Mouse (Mus musculus) lung, embryonic 15.5 days (tissue): ENCODE measurements around the gene Edil3. TPM values are rescaled to one million over a fixed set of nuclear protein-coding genes. Genes with fewer than 3 reads are reported as not detected.
A peak's percentile ranks its signal among the peaks of the same experiment; 100 is the strongest.
"Not testable (repeated sequence)": the region's sequence is repeated elsewhere in the genome, so short reads cannot be mapped to it uniquely, and the experiment has no call there.

Experiments
- ATAC-seq: fragments of 200-750 bp; cut with Nextera tagmentation; 2 replicates; pipeline ENCODE4 v1.8.0; 2017; ENCODE audit warnings: moderate number of reproducible peaks, borderline replicate concordance; ENCODE audit not compliant: low FRiP score, low TSS enrichment; ENCODE audit errors: extremely low read depth
- H3K27ac ChIP-seq: fragments of 300-500 bp; sonication (generic); 2 replicates; pipeline ENCODE4 v1.5.1; 2015; ENCODE audit warnings: moderate library complexity, mild to moderate bottlenecking, inconsistent platforms
- H3K27me3 ChIP-seq: fragments of 300-500 bp; sonication (generic); 2 replicates; pipeline ENCODE4 v1.6.1; 2015; ENCODE audit warnings: inconsistent platforms
- H3K36me3 ChIP-seq: fragments of 300-500 bp; sonication (generic); 2 replicates; pipeline ENCODE4 v1.6.1; 2015; ENCODE audit warnings: inconsistent platforms
- H3K4me1 ChIP-seq: fragments of 300-500 bp; sonication (generic); 2 replicates; pipeline ENCODE4 v1.6.1; 2015; ENCODE audit warnings: inconsistent platforms
- H3K4me2 ChIP-seq: fragments of 300-500 bp; sonication (generic); 2 replicates; pipeline ENCODE4 v1.6.1; 2015; ENCODE audit warnings: inconsistent platforms, mild to moderate bottlenecking, moderate library complexity
- H3K4me3 ChIP-seq: fragments of 300-500 bp; sonication (generic); 2 replicates; pipeline ENCODE4 v1.5.1; 2015; ENCODE audit warnings: mild to moderate bottlenecking, inconsistent platforms
- H3K9ac ChIP-seq: fragments of 300-500 bp; sonication (generic); 2 replicates; pipeline ENCODE4 v1.6.1; 2015; ENCODE audit warnings: inconsistent platforms
- H3K9me3 ChIP-seq: fragments of 300-500 bp; sonication (generic); 2 replicates; pipeline ENCODE4 v1.6.1; 2016; ENCODE audit warnings: inconsistent platforms
- WGBS: fragments of 180-500 bp; shearing (Covaris S2); methylation state at CpG from one replicate; pipeline ENCODE4 v1.1.7; 2015; 5-methylcytosine and 5-hydroxymethylcytosine counted together
- polyA plus RNA-seq: library from polyadenylated mRNA; unstranded; fragments of >200 nt; fragmentation: Nextera tagmentation; extraction: Ambion mirVana; gene quantifications from 2 replicates; pipeline ENCODE4 v1.2.1, GENCODE M21; 2015

Gene Edil3
- polyA plus RNA-seq, 1 experiment from 2014 or later, result 8.7 TPM

DNA sequence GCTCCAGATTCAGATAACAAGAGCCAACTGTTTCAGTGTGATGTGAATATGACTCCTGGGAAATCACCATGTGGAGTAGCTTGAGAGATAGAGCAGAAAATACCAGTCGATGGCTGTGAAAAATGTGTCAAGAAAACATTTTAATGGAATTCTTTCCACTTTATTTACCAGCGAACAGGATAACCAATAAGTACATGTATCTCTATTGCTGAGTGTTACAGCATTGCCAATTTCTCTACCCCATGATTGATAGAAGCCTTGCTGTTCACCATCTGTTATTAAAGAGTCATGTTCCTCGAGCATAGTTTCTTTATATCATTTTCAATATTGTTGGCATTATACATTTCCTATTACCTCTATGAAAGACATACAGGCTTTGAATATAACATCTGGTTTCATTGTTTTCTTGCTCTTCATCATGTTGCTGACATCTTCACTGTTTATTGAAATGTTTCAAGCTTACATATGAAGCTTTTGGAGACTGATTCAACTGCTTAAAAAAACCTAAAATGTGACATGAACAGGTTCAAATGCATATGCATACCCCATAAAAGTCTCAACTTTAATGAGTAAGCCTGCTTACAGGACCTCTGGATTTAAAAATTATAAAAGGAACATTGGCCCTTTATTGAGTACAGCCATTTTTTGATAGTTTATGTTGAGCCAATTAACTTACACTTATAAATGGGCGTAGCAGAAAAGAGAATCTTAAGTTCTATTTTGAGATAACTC is 186.6 kb downstream of the Edil3 start:
- Histone ChIP-seq H3K4me2 (no peak overlapping the region), H3K9ac (no peak overlapping the region), H3K36me3 (no peaks in the 10 kb centered on the region), H3K27ac (no peak overlapping the region), H3K4me1 (no peaks in the 10 kb centered on the region), H3K9me3 (no peaks in the 10 kb centered on the region), H3K4me3 (no peak overlapping the region), H3K27me3 (no peaks in the 10 kb centered on the region)
- ATAC-seq, result no peak
- 78% methylated on average over 4 of the region's 4 CpGs for WGBS

DNA sequence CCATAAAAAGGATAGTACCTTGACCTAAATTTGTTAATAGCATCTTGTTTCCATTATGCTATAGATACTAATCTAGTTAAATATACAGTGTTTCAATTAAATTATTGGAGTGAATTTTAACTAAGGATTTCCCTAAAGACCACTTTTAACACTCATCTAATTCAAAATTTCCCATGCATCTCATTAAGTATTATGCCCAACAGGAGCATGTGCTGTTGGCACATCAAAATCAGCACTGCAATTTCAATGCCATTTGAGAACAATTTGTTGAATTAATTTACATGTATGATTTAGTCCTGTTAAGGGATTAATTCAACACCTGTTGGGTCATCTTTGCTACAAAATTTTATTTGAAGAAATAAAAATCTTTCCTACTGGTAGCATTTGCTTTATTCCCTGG is 191.2 kb downstream of the Edil3 start:
- no peaks in the 10 kb centered on the region for H3K9me3 ChIP-seq
- no peak for ATAC-seq
- H3K27ac ChIP-seq, result no peak overlapping the region
- H3K9ac ChIP-seq, result no peak overlapping the region
- H3K4me3 ChIP-seq, result no peak overlapping the region
- no peaks in the 10 kb centered on the region for H3K4me1 ChIP-seq
- H3K27me3 ChIP-seq, result no peaks in the 10 kb centered on the region
- H3K36me3 ChIP-seq, result no peaks in the 10 kb centered on the region
- H3K4me2 ChIP-seq, result no peak overlapping the region

DNA sequence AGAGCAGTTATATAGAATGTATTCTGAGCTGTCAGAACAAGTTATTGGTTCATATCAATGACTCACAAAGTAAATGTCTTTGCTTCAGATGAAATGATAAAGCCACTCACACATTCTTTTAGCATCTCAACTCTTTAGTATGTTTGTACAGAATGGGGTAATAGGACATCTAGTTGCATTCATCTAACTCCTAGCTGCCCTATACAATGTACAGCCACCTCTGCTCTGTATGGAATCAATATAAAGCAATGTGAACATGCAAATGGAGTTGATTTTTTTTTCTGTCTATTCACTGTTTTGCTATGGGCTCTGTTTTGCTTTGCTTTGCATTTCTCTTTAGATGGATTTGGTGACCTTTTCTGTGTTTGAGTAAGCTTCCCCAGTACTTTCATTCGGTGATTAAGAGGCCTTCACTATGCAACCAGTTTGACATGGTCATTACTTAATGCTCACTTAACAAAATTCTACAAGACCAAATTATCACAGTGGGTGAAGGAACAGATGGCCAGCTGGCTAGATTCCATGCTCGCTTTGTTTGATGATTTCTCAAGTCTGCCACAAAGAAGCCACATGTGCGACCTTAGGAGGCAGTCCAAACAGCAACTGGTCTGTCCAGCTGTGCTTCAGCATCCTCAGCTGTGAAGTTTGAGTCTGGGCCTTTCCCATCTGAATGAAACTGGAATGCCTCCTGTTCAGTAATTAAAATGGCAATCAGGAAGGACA is 208.7 kb downstream of the Edil3 start:
- whole genome bisulfite sequencing, result 23% methylated on average over 3 of the region's 3 CpGs
- ATAC-seq, result peak; percentile 96

GRCm38 (mm10) chr13:89035711-89036110 is 214.4 kb downstream of the Edil3 start:
- WGBS, result 38% methylated on average over 2 of the region's 2 CpGs
- H3K9ac ChIP-seq, result no peak overlapping the region
- no peak overlapping the region for H3K4me3 ChIP-seq
- H3K4me1 ChIP-seq, result no peaks in the 10 kb centered on the region
- no peak overlapping the region for H3K27ac ChIP-seq
- no peaks in the 10 kb centered on the region for H3K9me3 ChIP-seq
- H3K27me3 ChIP-seq, result no peaks in the 10 kb centered on the region
- no peaks in the 10 kb centered on the region for H3K36me3 ChIP-seq
- no peak for ATAC-seq
- H3K4me2 ChIP-seq, result no peak overlapping the region

More for the DNA sequence above, 208.7 kb downstream of the Edil3 start:
- Histone ChIP-seq H3K36me3 (no peaks in the 10 kb centered on the region), H3K4me3 (no peak overlapping the region), H3K27ac (no peak overlapping the region), H3K4me2 (no peak overlapping the region), H3K4me1 (0 out of 2 replicates have a peak, but pooled peaks cover 3% of the 10 kb centered on the region), H3K9ac (no peak overlapping the region), H3K9me3 (no peaks in the 10 kb centered on the region), H3K27me3 (no peaks in the 10 kb centered on the region)

- Histone ChIP-seq H3K4me2 (no peak overlapping the region), H3K9me3 (no peaks in the 10 kb centered on the region), H3K4me1 (no peaks in the 10 kb centered on the region), H3K27me3 (no peaks in the 10 kb centered on the region), H3K4me3 (no peak overlapping the region), H3K9ac (no peak overlapping the region), H3K36me3 (no peaks in the 10 kb centered on the region), H3K27ac (no peak overlapping the region)
- no peak for ATAC-seq
- WGBS, result 91% methylated on average over 1 of the region's 1 CpGs
Measured at GRCm38 (mm10) chr13:89041495-89041894, 220.2 kb downstream of the Edil3 start.

DNA sequence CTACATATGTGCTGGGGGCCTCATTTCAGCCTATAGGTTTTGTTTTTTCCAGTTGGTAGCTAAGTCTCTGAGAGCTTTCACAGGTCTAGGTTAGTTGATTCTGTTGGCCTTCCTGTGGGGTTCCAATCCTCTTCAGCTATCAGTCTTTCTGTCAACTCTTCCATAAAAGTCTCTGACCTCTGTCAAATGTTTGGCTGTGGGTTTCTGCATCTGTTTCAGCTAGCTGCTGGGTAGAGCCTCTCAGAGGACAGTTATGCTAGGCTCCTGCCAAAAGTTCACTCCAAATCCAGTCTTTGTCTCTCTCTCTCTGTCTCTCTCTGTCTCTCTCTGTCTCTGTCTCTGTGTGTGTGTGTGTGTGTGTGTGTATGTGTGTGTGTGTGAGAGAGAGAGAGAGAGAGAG is 248.9 kb downstream of the Edil3 start:
- not testable (repeated sequence) for H3K27ac ChIP-seq

DNA sequence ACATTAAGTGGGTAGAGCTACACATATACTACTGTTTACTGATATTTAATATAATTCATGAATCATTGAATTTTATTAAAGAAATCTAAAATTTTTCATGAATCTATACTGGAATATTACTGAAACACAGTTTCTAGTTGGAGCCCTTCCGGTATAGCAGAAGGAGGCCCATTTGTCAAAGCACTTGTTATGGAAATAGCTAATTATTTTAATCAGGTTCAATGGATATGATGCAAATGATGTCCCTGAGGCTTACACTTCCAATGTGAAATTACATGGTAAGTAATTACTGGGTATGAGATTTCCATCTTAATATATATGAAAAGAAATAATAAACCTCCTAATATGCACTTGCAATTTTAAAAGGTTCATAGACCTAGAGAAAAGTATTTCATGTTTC is 254.9 kb downstream of the Edil3 start:
- no peak for ATAC-seq
- Histone ChIP-seq H3K4me1 (no peaks in the 10 kb centered on the region), H3K27ac (no peak overlapping the region), H3K4me2 (no peak overlapping the region), H3K4me3 (no peak overlapping the region), H3K36me3 (no peaks in the 10 kb centered on the region), H3K27me3 (no peaks in the 10 kb centered on the region), H3K9ac (no peak overlapping the region), H3K9me3 (no peaks in the 10 kb centered on the region)
- WGBS, result 91% methylated on average over 1 of the region's 1 CpGs

More for the DNA sequence above, 248.9 kb downstream of the Edil3 start:
- not testable (repeated sequence) for H3K4me1 ChIP-seq, ATAC-seq, H3K9me3 ChIP-seq, H3K27me3 ChIP-seq, H3K4me3 ChIP-seq, H3K9ac ChIP-seq, H3K36me3 ChIP-seq, H3K4me2 ChIP-seq

- Histone ChIP-seq H3K4me1 (no peaks in the 10 kb centered on the region), H3K27me3 (no peaks in the 10 kb centered on the region), H3K4me3 (no peak overlapping the region), H3K27ac (no peak overlapping the region), H3K9me3 (no peaks in the 10 kb centered on the region), H3K4me2 (no peak overlapping the region), H3K9ac (no peak overlapping the region), H3K36me3 (no peaks in the 10 kb centered on the region)
- WGBS, result 42% methylated on average over 1 of the region's 1 CpGs
- no peak for ATAC-seq
Measured at GRCm38 (mm10) chr13:89105889-89106288, 284.6 kb downstream of the Edil3 start.

DNA sequence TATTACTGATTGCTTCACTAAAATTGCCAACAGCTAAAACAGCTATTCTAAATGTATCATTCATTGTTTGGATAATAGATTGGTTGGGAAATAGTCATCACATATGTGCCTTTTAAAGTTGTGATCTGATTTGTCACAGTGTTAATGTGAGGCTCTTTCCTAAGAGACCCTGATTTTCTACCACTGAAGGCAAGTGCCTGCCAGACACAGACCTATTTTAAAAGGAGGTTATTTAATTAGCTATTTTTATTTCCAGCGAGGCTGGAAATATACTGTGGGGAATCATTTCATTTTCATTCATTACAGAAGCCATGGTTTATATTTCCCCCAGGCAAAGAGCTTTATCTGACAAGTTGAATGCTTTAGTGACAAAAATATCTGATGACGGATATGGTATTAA is 296.3 kb downstream of the Edil3 start:
- peak; percentile 42; the same call in 1 of the 2 replicates for ATAC-seq
- H3K27me3 ChIP-seq, result no peaks in the 10 kb centered on the region
- no peak overlapping the region for H3K27ac ChIP-seq
- WGBS, result 35% methylated on average over 2 of the region's 2 CpGs
- H3K4me1 ChIP-seq, result no peaks in the 10 kb centered on the region; the same call in 1 of the 2 replicates
- H3K4me3 ChIP-seq, result no peak overlapping the region
- H3K4me2 ChIP-seq, result no peak overlapping the region
- no peaks in the 10 kb centered on the region for H3K9me3 ChIP-seq
- no peaks in the 10 kb centered on the region for H3K36me3 ChIP-seq
- H3K9ac ChIP-seq, result no peak overlapping the region

DNA sequence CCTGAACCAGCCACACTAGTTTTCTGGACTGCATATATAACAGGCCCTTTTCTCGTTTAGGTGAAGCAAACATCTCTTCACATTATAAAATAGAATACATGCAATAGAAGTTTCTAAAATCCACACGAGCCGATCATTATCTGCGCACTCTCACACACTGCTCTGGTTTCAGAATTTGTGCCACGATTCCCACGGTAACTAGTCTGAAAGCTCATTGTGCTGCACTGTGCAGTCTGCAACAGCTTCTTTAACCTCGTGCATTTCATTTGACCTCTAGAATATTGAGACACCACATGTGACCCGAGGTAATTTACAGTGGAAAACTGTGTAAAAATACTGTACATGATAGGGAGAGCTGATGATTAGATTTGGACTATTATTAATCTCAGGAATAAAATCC is 298.5 kb downstream of the Edil3 start:
- no peak overlapping the region for H3K4me2 ChIP-seq
- H3K4me3 ChIP-seq, result no peak overlapping the region
- WGBS, result 73% methylated on average over 8 of the region's 8 CpGs
- H3K27ac ChIP-seq, result no peak overlapping the region
- no peaks in the 10 kb centered on the region for H3K9me3 ChIP-seq
- no peaks in the 10 kb centered on the region; the same call in 1 of the 2 replicates for H3K4me1 ChIP-seq
- H3K36me3 ChIP-seq, result no peaks in the 10 kb centered on the region
- ATAC-seq, result no peak
- H3K27me3 ChIP-seq, result no peaks in the 10 kb centered on the region
- H3K9ac ChIP-seq, result no peak overlapping the region

DNA sequence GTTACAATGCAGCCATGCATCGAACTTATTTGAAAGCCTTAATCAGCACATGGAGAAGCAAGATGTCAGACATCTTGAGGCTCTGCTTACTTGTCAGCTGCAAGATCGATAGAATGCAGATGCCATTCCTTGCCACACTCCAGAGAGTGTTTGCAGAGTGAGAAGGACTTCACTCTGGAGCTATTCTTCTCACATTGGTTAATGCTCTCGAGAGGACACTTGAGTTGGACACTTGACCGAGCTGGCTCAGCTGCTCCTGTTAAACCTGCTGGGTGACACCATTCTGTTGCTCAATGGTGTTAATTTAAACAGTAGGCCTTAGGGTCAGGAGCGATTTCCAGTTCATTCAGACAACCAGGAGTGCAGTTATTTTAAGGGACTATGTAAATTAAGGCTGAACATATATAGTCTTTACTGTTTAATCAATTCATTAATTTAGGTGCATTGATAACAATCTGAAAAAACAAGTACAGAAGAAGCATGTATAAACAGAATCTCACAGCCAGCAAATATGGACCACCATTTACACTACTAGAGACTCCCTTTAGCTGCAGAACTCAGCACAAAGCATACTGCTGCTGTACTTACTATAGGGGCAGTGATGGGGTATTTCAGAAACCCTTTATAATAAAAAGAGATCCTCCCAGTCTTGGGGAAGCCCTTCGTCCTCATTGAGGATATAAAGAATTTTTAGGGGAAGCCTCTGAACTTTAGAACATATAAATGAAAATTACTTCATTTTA is 301.4 kb downstream of the Edil3 start:
- H3K4me2 ChIP-seq, result no peak overlapping the region
- H3K9me3 ChIP-seq, result no peaks in the 10 kb centered on the region
- no peak overlapping the region for H3K4me3 ChIP-seq
- no peaks in the 10 kb centered on the region; the same call in 1 of the 2 replicates for H3K4me1 ChIP-seq
- peak; percentile 96 for ATAC-seq
- H3K27me3 ChIP-seq, result no peaks in the 10 kb centered on the region
- H3K9ac ChIP-seq, result no peak overlapping the region
- 52% methylated on average over 6 of the region's 6 CpGs for WGBS
- 0 out of 2 replicates have a peak overlapping the region, but pooled peaks have one; percentile 29 for H3K27ac ChIP-seq
- no peaks in the 10 kb centered on the region for H3K36me3 ChIP-seq

GRCm38 (mm10) chr13:89123396-89123795 is 302.1 kb downstream of the Edil3 start:
- no peaks in the 10 kb centered on the region for H3K36me3 ChIP-seq
- ATAC-seq, result no peak

More at GRCm38 (mm10) chr13:89123396-89123795, 302.1 kb downstream of the Edil3 start:
- H3K27ac ChIP-seq, result no peak overlapping the region
- H3K4me3 ChIP-seq, result no peak overlapping the region
- no peaks in the 10 kb centered on the region for H3K9me3 ChIP-seq
- no peaks in the 10 kb centered on the region; the same call in 1 of the 2 replicates for H3K4me1 ChIP-seq
- 89% methylated on average over 5 of the region's 5 CpGs for WGBS
- no peaks in the 10 kb centered on the region for H3K27me3 ChIP-seq
- H3K9ac ChIP-seq, result no peak overlapping the region
- no peak overlapping the region for H3K4me2 ChIP-seq
